Mouse (Mus musculus) hindlimb bud, embryonic 11.5 days (tissue): ENCODE results near the gene Gm4952.

Source experiments
- DNase-seq: peaks from one replicate; pipeline ENCODE4 v3.0.0-alpha.2; 2012; ENCODE audit warnings: low read depth, low spot score; ENCODE audit errors: extremely low spot score

The Gm4952 gene

DNA sequence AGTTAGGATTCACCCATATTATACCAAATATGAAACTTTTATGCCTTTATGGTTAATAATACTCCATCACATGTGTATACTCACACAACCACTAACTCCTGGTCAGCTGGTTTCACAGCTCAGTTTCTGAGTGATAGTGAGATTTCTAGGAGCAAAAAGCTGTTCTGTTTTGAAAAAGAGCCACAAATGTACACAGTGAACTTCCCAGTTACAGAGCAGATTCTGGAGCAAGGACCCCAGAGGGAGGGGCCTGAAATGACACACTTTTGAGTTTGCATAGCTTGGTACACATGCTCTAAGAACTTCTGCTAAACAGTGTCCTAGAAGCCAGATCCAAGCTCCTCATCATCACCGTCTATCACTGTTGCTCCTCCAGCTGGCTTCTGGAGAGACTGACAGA lies at the start of gene Gm4952:
TSS of gene Gm4952 (plus strand) at position 301 of the 400 bp plus-strand sequence.
- no peak for DNase-seq

DNA sequence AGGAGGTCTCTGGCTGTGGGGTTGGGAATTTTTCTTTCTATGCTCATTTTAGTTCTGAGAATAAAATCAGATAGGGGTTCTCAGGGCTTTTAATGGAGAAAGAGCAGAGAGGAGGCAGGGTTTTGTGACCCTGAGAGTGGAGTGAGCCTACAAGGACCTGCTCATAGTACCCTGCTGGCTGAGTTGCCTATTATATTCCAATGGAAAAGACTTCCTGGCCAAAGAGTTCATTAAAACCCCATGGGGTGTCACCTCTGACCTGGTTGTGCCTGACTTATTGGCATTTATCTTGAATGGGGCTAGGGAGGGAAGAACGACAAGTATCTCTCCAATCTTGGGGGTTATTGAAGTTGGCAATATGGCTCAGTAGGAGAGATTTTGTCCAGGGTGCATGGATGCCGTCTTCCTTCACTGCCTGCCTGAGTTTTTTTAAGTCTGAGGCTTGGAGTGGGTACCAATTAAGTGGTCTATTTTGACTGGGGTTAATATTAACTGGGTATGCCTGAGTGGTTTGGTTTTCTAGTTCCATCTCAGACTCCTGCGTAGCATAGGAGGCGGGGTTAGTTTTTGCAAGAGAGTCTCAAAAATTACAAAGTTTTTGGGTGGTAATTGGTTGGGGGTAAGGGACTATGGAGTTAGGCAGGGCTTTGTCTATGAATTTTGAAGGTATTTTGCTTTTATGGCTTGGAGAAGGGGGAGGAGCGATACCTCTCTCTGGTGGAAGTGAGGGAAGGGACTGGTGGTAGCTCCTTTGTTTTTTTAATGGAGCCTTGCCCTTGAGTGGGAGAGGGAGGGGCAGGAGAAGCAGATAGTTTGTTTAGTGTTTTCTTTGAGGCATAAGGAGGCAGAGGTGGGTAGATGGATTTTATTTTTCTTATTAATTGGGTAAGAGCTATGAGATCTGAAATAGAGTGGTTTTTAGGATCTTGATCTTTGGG lies 49.5 kb upstream of the Gm4952 start:
- DNase-seq, result no peak

DNA sequence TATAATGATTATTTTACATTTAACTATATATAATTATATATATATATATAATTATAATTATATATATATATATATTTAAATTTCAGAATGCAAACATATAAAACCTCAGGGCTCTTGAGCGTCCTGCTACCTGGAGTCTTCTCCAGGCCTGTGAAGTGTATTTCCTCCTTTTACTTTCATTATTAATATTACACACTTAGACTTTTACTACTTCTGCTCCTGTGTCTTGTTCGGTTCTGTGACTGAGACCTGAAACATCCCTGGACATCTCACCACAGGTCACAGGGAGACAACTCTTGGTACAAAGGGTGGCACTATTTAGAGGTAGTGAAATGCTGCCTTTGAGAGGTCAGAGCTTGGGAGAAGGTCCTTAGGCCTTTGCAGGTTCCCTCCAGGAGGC lies 43.5 kb upstream of the Gm4952 start:
- no peak for DNase-seq

DNA sequence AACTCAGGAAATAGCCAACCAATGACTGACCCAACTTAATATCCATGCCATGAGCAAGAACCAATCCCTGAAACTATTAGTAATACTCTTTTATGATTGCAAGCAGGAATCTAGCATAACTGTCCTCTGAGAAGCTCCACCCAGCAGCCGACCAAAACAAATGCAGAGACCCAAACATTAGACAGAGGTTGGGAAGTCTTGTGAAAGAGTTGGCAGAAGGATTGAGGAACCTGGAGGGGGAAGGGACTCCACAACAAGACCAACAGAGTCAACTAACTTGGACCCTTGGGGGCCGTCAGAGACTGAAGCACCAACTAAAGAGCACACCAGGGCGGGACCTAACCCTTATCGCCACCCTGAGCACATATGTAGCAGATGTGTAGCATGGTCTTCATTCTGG lies 41.6 kb upstream of the Gm4952 start:
- no peak for DNase-seq

DNA sequence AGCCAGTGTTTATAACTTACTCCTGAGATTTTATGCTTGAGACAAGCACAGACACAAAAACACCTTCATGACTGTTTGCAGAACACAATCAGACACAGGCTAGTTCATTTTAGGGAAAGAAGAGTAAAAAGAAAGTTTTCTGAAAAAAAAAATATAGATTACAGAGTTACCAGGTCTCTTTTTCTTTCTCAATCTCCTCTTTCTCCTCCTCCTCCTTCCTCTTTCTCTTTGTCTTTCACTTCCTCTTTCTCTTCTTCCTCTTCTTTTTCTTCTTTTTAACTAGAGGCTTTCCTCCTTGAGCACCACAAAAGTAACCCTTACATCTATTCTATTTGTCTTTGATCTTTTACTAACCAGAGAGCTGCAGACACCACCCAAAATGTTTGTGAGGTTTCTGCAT lies 35.6 kb upstream of the Gm4952 start:
- no peak for DNase-seq

DNA sequence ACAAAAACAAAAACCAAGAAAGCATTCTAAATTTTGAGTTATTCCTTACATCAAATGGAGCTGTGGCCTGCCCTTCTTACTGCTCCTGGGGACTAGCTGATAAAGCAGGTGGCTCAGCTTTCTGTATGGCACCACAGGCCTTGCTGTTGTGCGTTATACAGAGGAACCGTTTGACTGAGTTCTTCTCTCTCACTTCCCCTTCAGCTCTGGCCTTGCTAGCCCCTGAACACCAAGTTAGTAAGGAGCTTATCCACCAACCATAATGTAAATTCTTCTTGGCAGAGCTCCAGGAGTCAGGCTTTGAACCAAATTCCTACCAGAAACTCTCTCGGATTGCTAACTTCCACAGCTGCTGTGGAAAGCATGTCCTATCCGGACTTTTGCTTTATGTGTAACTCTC lies 32.8 kb upstream of the Gm4952 start:
- no peak for DNase-seq

DNA sequence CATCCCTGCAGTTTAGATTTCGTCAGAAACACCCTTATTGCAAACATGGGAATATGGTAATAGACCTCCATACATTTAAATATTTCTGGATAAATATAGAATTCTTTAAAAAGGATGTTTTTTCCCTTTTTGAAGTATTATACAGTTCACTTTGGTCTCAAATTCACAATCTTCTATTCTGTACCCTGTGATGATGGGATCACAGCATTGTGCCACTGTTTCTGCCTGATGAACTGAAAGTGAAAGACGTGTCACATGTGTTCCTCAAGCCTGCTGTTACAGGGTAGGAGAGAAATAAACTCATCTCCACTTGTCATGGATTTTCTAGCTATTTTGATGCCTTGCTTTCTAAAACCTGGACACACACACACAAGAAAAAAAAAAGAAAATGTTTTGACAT lies 28.9 kb upstream of the Gm4952 start:
- DNase-seq, result no peak

DNA sequence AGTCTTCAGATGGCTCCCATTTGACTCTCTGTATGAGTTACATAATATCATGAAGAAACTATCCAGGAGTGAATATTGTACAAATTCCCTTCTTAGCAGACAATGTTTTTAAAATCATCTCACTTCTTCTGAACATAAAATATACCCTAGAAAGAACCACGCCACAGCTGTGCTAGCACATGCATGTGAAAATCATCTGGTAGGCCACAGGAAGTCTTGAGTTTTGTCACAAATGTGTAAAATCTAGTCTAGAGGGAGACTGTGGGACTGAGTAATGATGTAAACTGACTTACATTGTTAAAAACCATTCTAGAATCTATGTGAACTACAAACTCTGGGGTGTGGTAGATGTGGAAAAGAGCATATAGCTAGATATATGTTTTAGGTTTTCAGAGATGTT lies 28.1 kb upstream of the Gm4952 start:
- DNase-seq, result no peak

DNA sequence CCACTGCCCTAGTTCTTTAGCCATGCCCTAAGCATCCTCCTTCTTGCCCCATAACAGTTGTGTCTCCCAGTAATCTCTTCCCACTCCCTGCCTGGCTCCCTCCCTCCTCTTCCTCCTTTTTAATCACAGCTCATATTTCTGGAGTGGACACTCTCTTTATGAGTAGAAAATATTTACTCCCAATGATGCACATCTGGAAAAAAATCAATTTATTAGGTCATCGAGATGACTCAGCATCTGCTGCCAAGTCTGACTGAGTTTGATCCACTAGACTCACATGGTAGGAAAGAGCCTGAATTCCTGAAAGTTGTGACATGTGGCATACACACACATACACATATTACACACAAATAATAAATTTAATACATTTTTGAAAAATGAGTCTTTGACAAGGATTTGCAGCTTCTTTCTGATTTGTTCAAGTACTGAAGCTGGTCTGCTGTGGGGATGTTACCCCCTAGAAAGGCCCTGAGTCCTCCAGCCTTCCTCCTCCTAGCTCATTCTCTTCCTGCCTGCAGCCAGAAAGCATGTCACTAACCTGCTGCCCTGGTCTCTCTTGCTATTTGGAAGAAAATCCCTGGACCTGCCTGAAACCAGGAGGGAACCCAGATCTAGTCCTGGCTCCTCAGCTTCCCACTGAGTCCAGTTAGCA lies 27.0 kb upstream of the Gm4952 start:
- DNase-seq, result no peak

DNA sequence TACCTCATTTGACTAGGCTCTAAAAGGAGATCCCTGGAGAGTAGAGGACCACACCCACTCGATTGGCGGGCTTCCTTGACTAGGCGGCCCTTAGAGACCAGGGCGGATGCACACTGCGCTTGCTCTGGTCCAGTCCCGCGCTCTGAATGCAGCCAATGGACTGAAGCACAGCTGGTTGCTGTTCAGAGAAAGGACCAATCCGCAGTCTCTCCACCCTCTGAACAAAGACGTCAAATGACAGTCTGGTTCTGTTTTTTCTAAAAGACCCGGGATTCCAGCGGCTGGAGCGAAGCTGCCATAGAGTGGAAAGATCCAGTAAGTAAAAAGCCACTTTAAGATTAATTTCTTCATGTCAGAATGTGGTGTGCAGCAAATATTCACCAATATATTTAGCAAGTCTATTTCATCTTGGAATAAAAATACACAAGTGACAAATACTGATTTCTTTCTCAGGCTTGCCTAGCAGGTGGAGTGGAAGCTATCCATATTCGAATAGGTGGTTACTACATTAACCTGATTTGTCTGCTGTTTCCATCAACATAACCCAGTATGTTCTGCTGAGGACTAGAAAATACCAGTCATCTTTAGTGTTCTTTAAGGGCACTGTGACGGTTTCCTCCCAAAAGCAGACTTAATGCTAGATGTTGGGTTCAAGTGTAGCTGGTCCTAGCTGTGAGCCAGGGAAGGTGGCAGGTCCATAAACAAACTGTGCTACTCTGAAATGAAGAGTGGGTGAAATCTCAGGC lies 26.3 kb upstream of the Gm4952 start:
- peak; percentile 53 for DNase-seq

DNA sequence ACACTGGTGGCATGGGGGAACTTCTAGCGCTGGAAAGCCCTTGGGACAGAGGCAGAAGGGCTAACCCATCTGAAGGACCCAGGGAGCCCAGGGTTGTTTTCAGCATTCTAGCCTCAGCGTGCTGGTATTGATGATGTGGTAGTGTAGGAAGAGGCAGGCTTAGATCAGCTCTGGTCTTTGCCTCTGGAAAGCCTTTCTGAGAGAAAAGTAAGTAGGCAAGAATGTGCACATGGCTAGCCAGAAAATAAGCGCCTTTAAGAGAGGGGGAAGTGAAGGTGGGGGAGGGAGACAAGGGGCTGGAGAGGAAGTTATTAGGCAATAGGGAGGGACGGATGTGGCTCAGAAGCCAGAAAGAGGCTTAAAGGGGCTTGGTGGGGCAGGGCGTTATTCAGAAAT lies 25.8 kb upstream of the Gm4952 start:
- no peak for DNase-seq

DNA sequence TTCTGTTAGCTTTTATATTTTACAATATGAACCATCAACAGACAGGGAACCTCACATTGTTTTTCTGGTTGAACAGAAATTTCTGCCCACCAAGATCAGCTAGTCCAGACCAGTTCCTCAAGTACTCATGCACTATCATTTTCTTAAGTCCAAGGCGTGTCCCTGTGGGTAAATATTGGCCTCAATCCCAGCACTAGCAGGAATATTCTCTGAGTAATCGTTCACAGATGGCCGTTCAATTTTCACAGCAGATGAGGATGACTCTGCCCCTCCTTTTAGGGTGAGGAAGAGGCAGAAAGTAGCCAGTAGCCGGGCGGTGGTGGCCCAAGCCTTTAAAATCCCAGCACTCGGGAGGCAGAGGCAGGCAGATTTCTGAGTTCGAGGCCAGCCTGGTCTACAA lies 24.7 kb upstream of the Gm4952 start:
- no peak for DNase-seq

DNA sequence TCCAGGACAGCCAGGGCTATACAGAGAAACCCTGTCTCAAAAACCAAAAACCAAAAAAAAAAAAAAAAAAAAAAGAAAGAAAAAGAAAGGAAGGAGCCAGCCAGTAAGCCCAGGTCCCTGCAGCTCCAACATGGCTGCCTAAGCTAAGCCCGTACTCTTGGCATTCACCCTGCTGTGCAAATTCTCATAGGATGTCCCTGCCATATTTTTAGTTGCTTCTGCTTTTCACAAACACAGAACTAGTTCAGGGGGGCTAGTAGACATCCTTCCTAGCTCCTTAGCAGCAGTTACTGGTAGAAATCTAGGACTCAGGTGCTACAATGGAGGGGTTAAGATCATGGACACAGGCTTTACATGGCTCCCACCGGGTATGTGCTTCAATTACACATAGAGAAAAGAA lies 24.3 kb upstream of the Gm4952 start:
- DNase-seq, result no peak

DNA sequence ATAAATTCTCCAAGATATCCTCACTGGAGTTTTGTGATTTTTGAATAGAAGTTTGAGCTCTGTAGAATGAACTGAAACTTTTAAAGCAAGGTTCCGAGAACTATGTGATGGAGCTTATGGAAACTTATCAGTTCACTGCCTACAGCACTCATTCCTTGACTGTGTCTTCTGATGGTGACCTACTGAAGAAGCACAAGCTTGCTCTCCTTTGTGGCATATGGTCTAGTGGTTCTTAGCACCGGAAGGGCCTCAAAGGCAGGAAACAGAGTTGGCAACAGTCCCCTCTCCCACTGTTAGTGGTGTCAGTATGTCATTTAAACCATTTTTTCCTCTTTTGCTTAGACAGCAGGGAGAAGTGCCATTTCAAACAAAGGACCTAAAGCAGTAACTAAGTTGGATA lies 23.1 kb upstream of the Gm4952 start:
- DNase-seq, result no peak

DNA sequence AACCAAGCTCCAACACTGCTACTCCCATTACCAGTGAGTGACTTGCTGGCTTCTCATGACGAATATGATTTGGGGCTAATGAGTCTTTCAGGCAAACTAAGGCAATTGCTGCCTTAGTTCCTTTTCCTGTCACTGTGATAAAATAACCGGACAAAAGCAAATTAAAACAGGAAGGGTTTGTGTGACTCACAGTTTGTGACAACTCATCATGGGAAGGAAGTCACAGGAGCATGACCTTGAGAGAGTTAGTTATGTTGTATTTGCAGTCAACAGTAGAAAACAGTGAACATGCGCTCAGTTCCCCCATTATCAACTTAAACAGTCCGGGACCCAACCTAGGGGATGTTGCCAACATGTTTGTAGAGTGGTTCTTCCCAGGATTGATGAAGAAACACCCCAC lies 14.5 kb upstream of the Gm4952 start:
- DNase-seq, result no peak

DNA sequence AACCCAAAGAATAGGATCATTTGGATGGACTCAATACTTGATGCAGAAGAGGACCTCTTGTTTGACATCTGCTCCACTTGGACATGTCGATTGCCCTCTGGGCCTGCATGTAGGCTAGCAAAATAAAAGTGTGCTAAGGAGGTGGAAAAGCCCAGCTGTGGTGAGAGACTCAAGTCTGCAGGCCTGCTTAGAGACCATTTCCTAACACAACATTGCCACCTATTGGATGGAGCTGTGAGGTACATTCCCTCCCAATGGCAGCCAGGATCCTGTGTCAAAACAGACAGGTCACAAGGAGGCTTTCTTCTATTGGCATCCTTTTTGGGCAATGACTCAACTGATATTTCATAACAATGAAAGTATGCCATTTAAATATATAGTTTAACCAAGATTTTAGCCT lies 7.9 kb upstream of the Gm4952 start:
- DNase-seq, result peak; percentile 37

DNA sequence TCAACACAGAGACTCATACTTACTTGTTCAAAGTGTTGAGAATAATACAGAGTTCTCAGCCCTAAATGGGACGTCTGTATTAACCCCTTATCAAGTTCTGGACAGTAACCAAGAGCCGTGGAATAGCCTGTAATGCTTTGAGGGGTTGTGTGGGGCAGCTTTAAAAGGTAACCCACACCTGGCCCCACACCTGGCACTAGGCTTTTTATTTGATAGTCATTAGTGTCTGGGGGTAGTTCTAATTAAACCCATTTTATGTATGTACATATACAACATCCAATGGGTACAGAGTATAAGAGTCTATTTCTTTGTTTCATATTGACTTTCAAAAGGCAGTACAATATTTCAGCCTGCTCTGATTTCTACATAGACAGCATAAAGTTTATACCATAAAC lies 4.6 kb upstream of the Gm4952 start:
- no peak for DNase-seq

DNA sequence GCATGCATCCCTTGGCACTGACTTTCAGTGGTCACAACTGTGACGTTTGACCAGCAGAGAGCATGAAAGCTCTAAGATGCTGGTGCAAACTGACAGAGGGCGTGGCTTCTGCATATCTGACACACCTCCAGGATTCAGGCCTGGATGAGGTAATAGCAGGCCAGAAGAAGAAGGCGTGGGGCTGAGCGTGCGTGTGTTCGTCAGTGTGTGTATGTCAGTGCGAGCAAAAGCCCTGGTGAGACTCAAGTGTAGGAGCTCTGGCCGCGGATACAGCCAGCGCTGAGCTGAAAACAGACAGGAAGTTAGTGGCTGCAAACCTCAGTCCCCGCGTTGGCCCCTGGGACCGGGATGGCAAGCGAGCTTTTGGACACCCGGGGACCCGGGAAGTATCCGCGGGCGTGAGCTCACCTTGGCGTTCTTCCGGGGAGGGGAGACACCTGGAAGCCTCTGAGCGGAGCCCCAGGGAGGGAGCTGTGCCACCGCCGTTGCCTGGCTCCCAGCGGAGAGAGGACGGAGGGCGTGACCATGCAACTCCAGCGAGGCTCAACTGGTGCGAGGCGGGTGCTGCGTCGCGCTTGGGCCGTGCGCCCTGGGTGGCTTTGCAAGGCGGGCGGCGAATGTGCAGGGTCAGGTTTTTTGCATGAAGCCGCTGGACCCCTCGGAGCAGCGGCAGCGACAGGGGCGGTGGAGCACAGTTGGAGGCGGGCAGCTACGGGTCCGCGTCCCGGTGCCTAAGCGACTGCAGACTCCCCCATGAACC lies 4.1 kb upstream of the Gm4952 start:
- peak; percentile 20 for DNase-seq

DNA sequence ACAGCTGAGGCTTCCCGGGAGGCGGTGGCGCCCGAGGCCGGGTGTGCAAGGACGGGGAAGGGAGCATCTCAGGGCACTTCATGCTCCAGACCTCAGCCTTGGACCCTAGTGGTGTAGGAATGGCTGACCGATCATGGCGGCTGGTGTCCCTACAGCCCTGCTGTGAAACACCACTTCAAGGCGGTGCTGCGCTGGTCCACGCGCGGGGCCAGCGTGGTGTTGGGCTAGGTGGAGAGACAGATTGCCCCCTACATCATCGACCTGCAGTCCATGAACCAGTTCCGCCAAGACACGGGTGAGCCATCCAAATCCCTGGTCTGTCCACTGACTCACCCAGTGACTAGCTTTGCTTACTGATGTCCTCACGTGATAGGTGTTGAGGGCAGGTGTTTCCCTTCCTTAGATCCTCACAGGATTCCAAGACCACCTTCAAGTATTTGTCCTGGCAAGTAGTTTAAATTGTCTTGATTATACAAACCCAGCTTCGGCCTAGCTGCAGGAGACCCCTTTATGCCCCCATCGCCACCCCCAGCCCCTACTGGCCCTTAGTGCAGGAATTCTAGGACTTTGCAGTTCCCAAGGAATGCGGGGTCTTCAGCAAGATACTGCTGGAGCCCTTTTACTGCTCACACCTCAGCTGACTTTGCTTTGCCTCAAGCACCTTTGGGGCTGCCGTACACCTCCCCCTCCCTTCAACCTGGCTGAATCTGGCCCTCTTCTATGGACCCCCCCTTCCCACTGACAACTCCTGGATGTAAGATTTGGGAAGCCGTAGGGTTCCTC lies 3.3 kb upstream of the Gm4952 start:
- DNase-seq, result no peak

DNA sequence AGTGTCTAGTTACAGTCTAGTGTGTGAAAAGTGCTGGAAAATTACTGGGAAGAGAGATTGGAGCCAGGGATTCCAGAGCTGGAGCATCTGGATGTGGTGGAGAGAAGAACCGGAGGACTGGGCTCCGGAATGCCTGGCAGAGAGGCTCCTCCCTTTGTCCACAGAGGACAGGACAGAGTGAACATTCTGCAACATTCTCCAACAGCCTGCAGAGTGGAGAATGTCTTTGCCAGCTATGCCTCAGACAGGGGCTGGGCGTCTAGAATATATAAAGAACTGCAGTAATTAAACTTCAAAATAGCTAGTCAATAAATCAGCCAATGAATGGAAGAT lies 2.7 kb upstream of the Gm4952 start:
- no peak for DNase-seq
